Mouse (Mus musculus) natural killer cell, adult 2 months (primary cell): ENCODE data around the gene Igfbp5.
A peak's percentile ranks its signal among the peaks of the same experiment; 100 is the strongest.

Source experiments
- DNase-seq, 2 experiments: peaks; one replicate each; pipeline ENCODE4 v3.0.0; 2022; ENCODE audit warnings: low spot score in 2 of 2

Igfbp5 gene

DNA sequence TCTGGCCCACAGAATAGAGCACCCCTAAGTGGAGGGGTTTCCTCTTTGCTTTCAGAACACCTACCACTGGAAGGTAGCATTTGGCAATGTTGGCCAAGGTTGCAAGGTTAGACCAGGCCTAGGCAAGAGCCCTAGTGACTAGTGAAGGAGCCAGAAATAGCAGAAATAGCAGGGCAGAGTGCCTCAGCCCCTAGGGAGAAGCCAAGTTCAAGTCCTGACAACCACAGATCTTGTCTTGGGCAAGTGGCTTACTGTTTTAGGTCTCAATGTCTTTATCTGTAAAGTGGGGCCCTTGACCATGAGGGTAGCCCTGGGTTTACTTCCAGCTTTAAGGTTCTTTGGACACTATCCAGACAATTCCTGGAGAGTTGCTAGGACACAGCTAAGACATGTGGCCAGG lies 5.4 kb downstream of the Igfbp5 start:
- no peak for DNase-seq

DNA sequence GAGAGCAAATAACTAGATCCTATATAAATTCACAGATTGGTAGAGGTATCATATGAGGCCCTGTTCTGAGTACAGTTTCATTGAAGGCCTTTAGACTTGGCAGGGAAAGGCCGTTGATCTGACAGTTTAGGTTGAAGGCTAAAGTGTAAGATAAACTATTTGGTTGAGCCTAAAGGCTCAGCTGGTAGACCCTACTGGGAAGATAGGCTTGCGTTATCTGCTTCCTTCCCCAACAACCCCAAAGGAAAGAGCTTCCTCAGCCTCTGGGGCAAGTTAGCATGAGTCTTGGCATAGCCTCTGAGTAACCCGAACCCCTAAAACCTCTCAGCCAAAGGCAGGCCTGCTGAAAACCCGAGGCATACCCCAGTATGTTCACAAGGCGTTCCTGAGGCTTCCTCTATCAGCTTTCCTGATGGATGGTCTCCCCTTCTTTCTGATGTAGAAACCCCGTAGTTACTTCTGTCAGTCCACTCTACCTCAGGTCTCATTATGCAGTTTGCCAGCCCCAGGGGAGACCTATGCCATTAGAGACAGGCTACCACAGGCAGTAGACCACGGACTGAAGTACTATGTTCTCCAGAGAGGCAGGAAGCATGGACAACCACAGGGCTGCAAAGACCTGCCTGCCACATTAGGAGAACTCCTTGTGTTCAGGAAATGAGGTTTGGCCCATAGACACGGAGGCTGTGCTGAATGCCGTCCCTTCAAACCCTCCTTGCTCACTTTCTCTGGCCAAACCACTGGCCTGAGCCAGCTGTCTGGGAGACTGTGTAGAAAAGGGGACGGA lies 6.1 kb downstream of the Igfbp5 start:
- no peak for DNase-seq

DNA sequence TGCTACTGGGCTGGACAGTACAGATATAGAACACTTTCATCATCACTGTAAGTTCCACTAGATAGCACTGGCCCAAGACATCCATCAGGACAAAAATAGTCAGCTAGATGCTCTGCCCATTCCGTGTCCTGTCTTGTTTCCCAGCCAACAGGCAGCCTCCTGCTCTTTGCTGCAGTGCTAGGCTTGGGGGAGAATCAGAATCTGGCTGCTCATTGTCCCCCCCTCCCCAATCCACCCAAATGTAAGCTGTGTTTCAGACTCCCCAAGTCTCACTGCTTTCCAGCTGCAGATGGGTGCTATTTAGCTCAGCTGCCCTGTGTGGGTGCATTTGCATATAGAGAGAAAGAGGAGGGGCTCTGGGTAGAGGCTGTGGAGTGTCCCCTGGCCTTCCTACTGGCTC lies 7.3 kb downstream of the Igfbp5 start:
- no peak for DNase-seq

DNA sequence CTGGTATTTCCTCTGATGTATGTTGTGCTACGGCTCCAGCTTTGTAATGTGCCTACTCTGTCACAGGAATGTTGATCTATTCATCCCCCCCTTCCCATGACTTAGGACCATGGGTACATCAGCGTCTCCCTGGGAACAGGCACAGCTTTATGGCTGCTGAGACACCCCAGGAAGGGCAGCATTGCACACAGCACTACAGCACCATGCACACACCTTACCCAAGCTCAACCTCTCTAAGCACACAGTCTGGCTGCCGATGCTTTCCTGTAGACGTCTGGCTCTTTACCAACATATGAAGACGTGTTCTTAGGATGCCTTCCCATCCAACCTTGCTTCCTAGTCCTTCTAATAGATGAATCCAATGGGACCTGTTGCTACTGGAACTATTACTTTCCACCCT lies 8.3 kb downstream of the Igfbp5 start:
- DNase-seq, result no peak

DNA sequence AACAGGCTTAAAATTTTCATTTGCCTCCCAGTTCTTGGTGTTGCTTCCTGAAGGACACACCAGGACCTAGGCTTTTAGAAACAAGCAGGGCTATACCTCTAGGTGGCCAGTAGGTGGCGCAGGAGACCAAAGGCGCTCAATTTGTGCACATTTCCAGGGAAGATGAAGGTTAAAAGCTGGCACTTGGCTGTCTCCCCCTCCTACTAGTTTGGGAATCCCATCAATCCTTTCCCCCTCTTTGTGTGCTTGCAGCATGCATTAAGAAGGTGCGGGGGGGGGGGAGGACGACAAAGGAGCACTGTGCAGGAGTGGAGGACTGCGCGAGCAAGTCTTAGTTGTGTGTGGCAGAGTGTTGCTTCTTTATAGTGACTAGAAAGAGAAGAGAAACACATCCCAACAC lies 8.8 kb downstream of the Igfbp5 start:
- DNase-seq, result peak in 1 of 2 experiments; percentile 17

DNA sequence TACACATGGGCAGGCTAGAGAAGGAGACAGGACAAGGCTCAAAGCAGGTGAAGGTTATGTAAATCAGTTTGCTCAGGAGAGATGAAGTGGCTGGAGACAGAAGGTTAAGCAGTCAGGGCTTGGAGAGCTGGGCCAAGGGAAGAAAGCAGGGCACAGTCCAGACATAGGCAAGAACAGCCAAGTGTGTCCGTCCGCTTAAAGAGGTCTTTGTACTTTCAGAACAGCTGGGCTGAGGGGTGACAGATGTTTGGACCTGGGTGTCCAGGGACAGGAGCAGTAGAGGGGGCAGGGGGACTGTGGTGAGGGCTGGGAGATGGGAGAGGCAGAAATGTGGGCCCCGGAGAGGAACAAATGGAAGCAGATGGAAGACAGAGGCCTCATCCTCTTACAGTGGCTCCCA lies 10.4 kb downstream of the Igfbp5 start:
- DNase-seq, result no peak

DNA sequence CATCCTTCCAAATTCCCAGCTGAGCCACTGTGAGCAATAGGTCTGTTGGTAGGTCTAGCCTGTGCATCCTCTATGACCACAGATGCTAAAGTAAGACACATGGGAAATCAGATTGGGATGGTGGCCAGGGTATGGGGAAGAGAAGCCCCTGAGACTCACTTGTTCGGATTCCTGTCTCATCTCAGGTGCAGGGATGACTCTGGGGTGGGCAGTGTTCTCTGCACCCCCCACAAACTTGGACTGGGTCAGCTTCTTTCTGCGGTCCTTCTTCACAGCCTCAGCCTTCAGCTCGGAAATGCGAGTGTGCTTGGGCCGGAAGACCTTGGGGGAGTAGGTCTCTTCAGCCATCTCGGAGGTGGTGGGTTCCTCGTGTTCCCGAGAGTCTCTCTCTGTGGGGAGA lies 11.0 kb downstream of the Igfbp5 start:
- no peak for DNase-seq

DNA sequence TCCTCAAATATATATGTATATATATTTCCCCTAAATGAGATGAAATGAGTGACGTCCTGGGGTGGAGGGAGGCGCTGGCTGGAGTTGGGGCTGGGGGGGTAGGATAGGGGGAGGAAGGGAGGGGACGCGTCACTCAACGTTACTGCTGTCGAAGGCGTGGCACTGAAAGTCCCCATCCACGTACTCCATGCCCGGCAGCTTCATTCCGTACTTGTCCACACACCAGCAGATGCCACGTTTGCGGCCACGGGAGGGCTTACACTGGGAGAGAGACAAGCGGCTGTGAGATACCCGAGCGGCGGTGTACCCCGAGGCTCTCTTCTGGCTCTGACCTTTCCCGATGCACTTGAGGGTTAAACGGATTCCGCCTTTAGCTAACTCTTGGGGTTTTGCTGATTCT lies 12.4 kb downstream of the Igfbp5 start:
- no peak for DNase-seq

DNA sequence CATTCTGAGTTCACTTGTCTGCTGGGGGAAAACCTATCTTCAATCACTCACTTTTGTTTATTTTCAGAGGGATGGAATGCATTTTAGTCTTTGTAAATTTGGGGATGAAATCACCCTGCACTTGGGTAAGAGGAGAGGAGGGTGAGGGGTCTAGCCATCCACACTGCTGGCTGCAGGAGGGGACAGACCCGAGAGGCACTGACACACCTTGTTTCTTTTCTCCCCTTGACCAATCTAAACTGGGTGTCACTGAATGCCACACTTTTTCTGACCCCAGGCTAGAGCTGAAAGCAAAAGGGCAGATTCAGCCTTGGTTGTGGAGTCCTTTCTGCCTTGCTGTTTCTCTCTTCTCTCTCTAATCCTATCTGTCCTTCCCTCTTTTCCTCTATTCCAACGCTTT lies 13.0 kb downstream of the Igfbp5 start:
- no peak for DNase-seq

DNA sequence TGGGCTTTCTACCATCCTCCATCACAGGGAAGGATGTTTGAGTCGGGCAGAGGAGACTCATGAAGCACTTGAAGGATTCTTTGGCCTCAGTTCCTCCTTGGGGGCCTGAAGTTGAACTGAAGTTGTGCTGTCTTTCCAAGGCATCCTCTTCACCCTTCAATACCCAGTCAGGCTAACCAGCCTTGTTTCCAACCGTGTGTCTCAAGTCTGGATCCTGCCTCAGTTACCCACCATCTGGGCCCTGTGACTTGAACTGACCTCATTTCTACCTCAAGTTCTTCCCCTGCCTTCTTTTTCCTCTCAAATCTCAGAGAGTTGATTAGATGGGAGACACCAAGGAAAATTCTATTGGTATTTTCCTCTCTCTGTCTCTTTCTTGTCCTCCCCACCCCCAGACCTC lies 14.2 kb downstream of the Igfbp5 start:
- DNase-seq, result no peak

DNA sequence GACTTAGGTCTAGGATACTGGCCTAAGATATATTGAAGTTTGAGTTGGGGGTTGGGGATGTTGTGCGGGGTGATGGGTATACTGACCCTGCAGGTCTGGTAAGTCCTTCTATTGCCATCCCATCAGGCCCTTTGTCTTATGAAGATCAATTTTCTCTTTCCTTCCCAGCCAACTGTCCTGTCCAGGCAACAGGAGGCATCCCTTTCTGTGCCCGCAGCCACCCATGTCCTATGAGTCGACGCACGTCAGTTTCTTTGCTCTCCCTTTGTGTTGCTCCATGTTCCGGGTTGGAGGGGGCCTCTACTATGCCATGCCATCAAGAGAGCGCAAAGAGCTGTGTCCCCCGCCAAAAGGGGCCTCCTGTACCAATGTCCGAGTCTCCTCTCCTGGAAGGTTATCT lies 14.7 kb downstream of the Igfbp5 start:
- DNase-seq, result no peak

DNA sequence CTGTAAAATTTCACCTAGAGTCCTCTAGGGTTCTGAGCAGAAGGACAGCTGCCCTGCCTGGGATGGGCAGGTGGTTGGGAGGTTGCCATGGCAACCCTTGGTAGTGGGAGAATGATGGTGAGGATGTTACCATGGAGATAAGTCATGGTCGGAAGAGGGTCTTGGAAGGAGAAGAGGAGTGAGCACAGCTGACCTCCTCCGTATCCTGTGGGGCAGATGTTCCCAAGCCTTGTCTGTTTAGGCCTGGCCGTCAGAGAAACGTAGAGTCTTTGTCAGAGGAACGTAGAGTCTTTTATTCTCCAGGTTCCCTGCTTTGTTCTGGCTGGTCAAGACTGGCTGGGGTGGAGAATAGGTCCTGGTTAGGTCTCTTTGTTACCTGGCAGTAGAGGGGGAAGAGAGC lies 15.8 kb downstream of the Igfbp5 start:
- no peak for DNase-seq

DNA sequence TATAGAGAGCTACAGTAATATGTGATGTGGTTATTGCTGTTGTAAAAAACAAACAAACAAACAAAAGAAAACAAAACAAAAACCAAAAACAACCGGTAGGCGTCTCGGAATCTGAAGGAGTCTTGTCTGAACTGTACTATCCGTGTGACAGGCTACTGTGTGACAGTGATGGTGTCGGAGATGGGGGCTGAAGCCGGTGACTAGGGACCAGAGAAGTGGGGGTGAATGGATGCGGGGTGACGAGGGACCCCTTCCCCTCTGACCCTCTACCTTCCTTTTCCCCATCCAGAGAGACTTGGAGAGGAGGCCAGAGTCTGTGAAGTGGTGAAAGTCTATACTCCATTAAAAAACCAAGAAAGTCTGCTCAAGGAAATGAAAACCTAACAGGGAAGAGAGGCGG lies 16.4 kb downstream of the Igfbp5 start:
- DNase-seq, result no peak

DNA sequence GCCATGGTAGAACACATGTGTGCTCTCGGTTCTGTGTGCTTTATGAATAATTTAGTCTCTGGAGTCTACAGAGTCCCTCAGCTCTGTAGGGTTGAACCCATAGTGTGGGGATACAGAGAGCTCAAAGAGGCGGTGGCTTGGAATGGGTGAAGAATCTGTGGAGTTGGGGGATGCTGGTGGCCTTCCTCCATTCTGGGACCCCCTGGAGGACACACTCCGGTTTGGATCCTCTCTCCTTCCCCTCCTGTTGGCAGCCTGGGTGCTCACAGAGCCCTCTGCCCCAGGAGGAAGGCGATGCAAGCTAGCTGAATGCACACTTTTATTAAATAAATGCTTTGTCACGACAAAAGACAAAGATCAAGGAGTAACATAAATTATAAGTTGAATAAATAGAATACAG lies 17.1 kb downstream of the Igfbp5 start:
- no peak for DNase-seq

DNA sequence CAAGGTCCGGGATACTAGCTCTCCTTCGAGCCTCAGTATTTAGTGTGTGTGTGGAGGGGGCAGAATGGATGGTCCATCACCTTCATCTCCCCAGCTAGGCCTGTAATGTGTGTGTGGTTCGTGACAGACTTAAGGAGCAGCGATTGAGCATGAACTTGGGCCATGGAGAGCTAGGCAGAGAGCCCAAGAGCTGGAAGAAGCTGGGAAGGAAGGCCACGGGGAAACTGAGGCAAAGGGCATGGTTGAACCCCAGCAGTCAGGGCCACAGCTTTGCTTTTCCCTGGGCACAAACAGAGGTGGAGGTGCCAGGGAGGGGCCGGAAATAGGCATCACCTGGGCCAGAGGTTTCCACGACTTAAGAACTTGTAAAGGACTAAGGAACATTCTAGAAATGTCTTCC lies 17.5 kb downstream of the Igfbp5 start:
- DNase-seq, result no peak

DNA sequence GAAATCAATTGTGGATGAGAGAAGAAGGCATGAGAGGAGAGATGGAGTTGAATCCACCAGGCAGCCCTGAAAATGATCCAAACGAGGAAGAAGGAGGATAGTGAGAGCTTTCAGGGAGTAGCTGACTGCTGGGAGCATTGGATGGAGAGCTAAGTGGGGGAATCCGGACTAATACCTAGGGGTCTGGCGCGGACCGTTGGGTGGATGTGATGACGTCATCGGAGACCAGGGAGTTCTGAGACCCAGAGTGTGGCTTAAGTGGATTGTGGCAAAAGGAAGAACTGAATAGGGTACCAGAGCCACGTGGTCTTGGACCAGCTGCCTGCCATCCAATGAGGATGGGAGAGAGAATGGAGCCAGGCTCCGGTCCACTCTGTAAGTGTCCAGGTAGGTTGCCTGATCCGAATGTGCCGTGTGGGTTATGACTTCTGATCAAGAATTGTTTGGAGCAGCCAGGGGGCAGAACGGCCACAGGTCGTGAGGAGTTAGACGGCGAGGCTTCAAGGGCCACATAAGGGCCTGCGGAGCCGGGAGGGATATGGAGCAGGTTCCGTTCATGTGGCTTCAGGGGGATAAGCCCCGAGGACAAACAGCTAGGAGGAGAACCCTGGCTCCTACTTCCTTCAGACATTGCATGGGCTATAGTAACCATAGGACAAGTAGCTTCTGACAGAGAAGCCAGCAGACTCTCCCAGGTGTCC lies 18.3 kb downstream of the Igfbp5 start:
- no peak for DNase-seq

DNA sequence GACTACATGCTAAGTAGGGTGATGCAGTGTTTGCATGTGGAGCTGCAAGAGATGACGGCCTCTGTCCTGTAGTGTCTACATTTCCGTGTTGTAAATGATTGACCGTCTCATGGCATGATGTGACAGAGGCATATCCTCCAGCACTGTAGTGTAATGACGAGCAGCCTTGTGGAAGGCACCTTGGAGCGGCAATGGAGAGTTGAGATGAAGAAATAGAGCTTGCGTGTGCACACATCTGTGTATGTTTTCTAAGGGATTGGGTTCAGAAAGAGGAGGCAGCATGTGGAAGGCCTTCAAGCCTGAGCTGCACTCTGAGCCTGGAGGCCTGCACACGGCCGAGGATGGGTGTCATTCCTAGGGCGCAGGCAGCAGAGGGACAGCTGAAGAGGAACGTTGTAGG lies 19.0 kb downstream of the Igfbp5 start:
- no peak for DNase-seq

DNA sequence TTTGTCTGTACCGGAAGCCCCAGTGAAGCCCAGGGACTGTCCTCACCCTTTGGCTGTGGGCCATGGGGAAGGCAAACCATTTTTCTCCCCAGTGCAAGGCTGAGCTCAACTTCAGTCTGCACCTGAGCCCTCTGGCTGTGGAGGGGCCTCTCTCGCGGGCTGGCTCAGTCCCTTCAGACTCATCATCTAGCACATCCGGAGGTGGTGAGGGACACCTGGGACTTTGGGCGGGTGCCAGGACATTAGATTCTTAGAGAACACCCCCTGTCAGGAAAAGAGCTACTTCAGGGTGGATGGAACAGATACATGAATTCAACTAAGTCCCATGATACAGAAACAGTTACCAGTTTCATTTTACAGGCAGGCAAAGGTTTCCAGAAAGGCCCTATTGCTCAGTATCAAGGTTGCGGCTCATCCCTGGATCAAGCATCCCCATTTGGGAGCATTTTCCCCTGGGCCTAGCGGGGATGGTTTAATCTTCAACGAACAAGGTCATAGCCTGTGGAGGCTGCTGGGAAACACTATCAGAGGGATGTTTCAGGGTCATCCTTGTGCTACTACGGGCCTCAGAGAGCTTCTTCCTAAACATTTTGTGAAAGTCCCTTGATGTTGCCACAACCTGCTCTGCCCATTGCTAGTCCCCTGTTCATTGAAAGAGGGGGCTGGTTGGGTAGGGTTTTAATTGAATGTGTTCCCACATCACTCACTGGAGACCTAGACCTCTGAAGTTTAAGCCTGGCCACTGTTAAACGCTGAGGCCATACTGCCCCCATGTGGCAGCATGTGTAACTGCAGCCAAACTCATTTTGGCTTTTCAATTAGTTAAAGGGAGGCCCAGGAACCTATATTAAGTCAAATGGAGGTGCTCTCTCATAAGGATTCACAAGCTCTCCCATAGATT lies 20.1 kb downstream of the Igfbp5 start:
- no peak for DNase-seq

DNA sequence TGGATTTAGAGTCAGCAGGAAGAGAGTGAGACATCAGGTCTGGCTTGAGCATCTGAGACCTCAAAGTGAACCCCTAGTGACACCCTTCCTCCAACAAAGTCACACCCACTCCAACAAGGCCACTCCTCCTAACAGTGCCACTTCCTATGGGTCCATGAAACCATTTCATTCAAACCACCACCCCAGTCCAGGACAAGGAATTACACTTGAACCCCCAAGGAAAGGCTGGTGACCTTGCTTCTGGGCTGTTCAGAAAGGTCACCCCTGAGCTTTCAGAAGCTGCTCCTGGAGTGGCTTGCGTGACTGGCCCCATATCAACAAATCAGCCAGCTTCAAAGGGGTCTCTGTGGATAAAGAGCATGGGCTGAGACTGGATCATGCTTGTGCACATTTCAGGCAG lies 20.9 kb downstream of the Igfbp5 start:
- DNase-seq, result no peak

DNA sequence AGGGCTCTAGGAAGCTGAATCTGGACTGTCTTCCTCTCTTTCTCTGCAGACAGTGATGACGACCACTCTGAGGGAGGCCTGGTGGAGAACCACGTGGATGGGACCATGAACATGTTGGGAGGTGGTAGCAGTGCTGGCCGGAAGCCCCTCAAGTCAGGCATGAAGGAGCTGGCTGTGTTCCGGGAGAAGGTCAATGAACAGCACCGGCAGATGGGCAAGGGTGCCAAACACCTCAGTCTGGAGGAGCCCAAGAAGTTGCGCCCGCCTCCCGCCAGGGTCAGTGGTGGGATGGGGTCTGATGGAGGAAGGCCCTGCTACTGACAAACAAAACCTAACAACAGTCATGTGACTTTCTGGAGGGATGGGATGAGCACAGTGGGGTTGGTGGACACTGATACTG lies 25.6 kb downstream of the Igfbp5 start:
- DNase-seq, result no peak

DNA sequence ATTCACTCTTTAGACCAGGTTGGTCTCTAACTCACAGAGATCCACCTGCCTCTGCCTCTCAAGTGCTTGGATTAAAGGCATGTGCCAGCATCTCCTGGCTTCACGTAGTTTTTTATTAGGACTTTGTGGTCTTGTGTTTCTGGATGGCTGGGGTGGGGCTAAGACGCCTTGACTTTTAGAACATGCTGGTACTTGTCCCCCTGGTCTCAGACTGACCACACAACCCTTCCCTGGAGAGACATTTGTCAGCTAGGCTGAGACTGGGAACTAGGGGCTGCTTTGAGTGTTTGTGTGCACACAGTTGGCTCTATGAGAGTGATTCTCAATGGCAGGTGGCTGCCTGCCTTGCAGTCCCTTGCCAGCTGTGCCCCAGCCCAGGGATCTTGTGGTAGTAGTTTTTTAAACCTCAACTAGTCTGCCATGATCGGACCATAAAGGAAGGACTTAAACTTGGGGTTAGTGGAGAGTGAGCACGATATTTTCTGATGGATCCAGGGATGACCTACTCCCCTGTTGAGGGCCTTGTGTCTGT lies 26.8 kb downstream of the Igfbp5 start:
- no peak for DNase-seq

DNA sequence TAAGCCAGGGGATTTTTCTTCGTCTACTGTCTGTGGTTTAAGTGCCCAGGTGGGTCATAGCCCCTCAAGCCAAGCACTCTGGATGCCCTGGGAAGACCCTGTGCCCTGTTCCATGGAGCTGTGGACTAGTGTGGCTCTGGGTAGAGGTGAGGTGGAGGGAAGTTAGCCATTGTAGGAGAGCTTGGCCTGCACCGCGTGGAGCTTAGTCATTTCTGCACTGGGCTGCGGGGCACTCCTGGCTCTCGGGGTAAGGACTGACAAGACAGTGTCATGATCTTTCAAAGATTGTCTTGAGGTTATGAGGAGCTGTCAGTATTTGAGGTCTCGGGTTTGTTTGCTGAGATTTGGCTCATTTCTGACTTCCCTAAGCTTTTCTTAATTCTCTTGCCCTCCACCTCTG lies 30.0 kb downstream of the Igfbp5 start:
- no peak for DNase-seq
